In genomic region chr15:30714823-30715222, GRCm38 (mm10) we compare ENCODE assay signal across 16 mouse cellular contexts.
DNase-seq lines count a peak whose midpoint lies in the region; TF ChIP-seq lines count a peak whose summit lies in the region.
"Had no signal": no experiment of that assay in that cellular context is flagged by ENCODE, and none has a peak within 500 bp of the region (broad histone marks: within the 10 kb centered on the region; RNA-seq: fewer than 3 reads in every experiment).

No protein-coding gene starts in this region.

- in situ Hi-C loops in CH12.LX (cut with MboI; ENCODE audit: low pct_ligation_motif_present, low pct_unique_long_range_greater_than_20kb, low sequenced_read_pairs): no loop called here

- TF ChIP-seq POLR2A in CH12.LX (IDR thresholded peaks at IDR 0.05; ENCODE audit: low read depth, low read length): no peak
- TF ChIP-seq POLR2A in cerebellum, adult 2 months (IDR thresholded peaks at IDR 0.05; ENCODE audit: borderline replicate concordance, insufficient read depth, low read length): no peak

- no peak overlapping the region for H3K9ac ChIP-seq in CH12.LX (ENCODE audit: insufficient read depth, low read depth)

- H3K27me3 ChIP-seq in CH12.LX (replicated peaks): no peaks in the 10 kb centered on the region
- no peaks in the 10 kb centered on the region for H3K27me3 ChIP-seq in cerebellum, adult 2 months (ENCODE audit: control insufficient read depth, insufficient read depth, low read length)
- H3K27me3 ChIP-seq: Patski had no signal

- no peak for TF ChIP-seq CTCF in CH12.LX (conservative IDR thresholded peaks at IDR 0.05 in 1 of 2, IDR thresholded peaks at IDR 0.05 in 1 of 2; ENCODE audit: low read depth in 2 of 2, low read length in 2 of 2)
- no peak for TF ChIP-seq CTCF in cerebellum, adult 2 months (IDR thresholded peaks at IDR 0.05; ENCODE audit: borderline replicate concordance, insufficient read depth, low read depth, low read length)

- peaks cover 0 to 22% of the 10 kb centered on the region in 2 experiments; a peak in 2 of 4 replicates for H3K4me1 ChIP-seq in CH12.LX (ENCODE audit: control insufficient read depth in 1 of 2, insufficient read depth in 2 of 2)
- H3K4me1 ChIP-seq in cerebellum, adult 2 months (ENCODE audit: control insufficient read depth, insufficient read depth, low read length): no peaks in the 10 kb centered on the region; the same call in 1 of the 2 replicates

- H3K27ac ChIP-seq in CH12.LX (ENCODE audit: insufficient read depth, low read depth): no peak overlapping the region
- H3K27ac ChIP-seq in cerebellum, adult 2 months (ENCODE audit: insufficient read depth, low read length): no peak overlapping the region

- no peaks in the 10 kb centered on the region for H3K36me3 ChIP-seq in CH12.LX (replicated peaks in 1 of 2; ENCODE audit: control insufficient read depth in 1 of 2, insufficient read depth in 1 of 2, low read length in 1 of 2)
- H3K36me3 ChIP-seq: G1E had no signal

- TF ChIP-seq EP300 in CH12.LX (IDR thresholded peaks at IDR 0.05; ENCODE audit: low read length): peak; percentile 61

- no peak overlapping the region for H3K4me2 ChIP-seq in CH12.LX (ENCODE audit: insufficient read depth, low read depth, poor library complexity, severe bottlenecking)

- TF ChIP-seq RAD21 in CH12.LX (IDR thresholded peaks at IDR 0.05; ENCODE audit: low read depth, low read length): no peak

- H3K9me3 ChIP-seq in CH12.LX (replicated peaks; ENCODE audit: low read length): no peaks in the 10 kb centered on the region

- WGBS in cerebellum, adult 2 months: 89% methylated on average over 2 of the region's 2 CpGs

- H3K79me2 ChIP-seq in CH12.LX (replicated peaks; ENCODE audit: control insufficient read depth, extremely low read depth, insufficient read depth, poor library complexity, severe bottlenecking): no peaks in the 10 kb centered on the region

- peak; percentile 67 for DNase-seq in CH12.LX (ENCODE audit: extremely low read depth)
- no peak for DNase-seq in cerebellum, adult 2 months
- DNase-seq: adrenal gland, adult 2 months; adrenal gland, adult 8-10 months; adrenal gland, postnatal 10 days; adrenal gland, postnatal 14 days; adrenal gland, postnatal 25 days; adrenal gland, postnatal 36 days; B cell, adult 2 months; cerebellum, adult 11 months; cerebellum, adult 11-12 months; cerebellum, adult 18-20 months; cerebellum, adult 8-10 months; cerebellum, adult 9-10 months had no signal

- no peak overlapping the region for H3K4me3 ChIP-seq in CH12.LX (replicated peaks in 1 of 3; ENCODE audit: low read depth in 2 of 3, low read length in 2 of 3, poor library complexity in 1 of 3)
- H3K4me3 ChIP-seq in cerebellum, adult 2 months (replicated peaks; ENCODE audit: insufficient read depth, low read depth, low read length): no peak overlapping the region

- dilution Hi-C loops in CH12.LX (cut with MboI; ENCODE audit: extremely low pct_ligation_motif_present, extremely low pct_unique_long_range_greater_than_20kb, low sequenced_read_pairs): no loop called here

TF ChIP-seq in CH12.LX, 34 proteins besides CTCF, POLR2A, EP300 and RAD21:
- TF ChIP-seq ETS1 (conservative IDR thresholded peaks at IDR 0.05; ENCODE audit: low read depth, low read length) (peak; percentile 44; the same call in 1 of the 2 replicates), JUND (conservative IDR thresholded peaks at IDR 0.05; ENCODE audit: low read depth, low read length) (peak; percentile 70), SIN3A (IDR thresholded peaks at IDR 0.05; ENCODE audit: low read length) (no peak), MAFK (IDR thresholded peaks at IDR 0.05; ENCODE audit: insufficient replicate concordance, low read length) (peak; percentile 37; the same call in 1 of the 2 replicates), JUN (IDR thresholded peaks at IDR 0.05; ENCODE audit: insufficient read depth, low read depth, low read length) (peak; percentile 59), MAZ (IDR thresholded peaks at IDR 0.05; ENCODE audit: low read depth, low read length) (no peak)
TF ChIP-seq in CH12.LX: peak in this region for 4.
